Mouse (Mus musculus) left cerebral cortex, adult 9 months (tissue): ENCODE data around the gene Uvrag.
A peak's percentile ranks its signal among the peaks of the same experiment; 100 is the strongest.

Source experiments
- DNase-seq, 2 experiments: peaks; one replicate each; pipeline ENCODE4 v3.0.0; 2022; ENCODE audit warnings: low spot score in 2 of 2

The Uvrag gene

GRCm38 (mm10) chr7:99139841-99140491 lies 975 bp downstream of the Uvrag start:
- DNase-seq, result peak in 1 of 2 experiments; percentile 27

GRCm38 (mm10) chr7:99137541-99137940 lies 3.4 kb downstream of the Uvrag start:
- DNase-seq, result no peak

- no peak for DNase-seq
These were observed 4.2 kb downstream of the Uvrag start for GRCm38 (mm10) chr7:99136789-99137188.

- DNase-seq, result no peak
These were observed 7.0 kb downstream of the Uvrag start for GRCm38 (mm10) chr7:99133811-99134402.

GRCm38 (mm10) chr7:99132597-99132996 lies 8.3 kb downstream of the Uvrag start:
- DNase-seq, result no peak

GRCm38 (mm10) chr7:99131819-99132353 lies 9.1 kb downstream of the Uvrag start:
- DNase-seq, result no peak

GRCm38 (mm10) chr7:99128965-99129364 lies 12.0 kb downstream of the Uvrag start:
- no peak for DNase-seq

GRCm38 (mm10) chr7:99128020-99128950 lies 12.7 kb downstream of the Uvrag start:
- no peak for DNase-seq

- DNase-seq, result no peak
These were observed 14.9 kb downstream of the Uvrag start for GRCm38 (mm10) chr7:99126057-99126456.

- no peak for DNase-seq
These were observed 18.3 kb downstream of the Uvrag start for GRCm38 (mm10) chr7:99122651-99123050.

GRCm38 (mm10) chr7:99120865-99121521 lies 19.9 kb downstream of the Uvrag start:
- DNase-seq, result no peak

- DNase-seq, result no peak
These were observed 20.9 kb downstream of the Uvrag start for GRCm38 (mm10) chr7:99120082-99120481.

- no peak for DNase-seq
These were observed 24.2 kb downstream of the Uvrag start for GRCm38 (mm10) chr7:99116781-99117180.

GRCm38 (mm10) chr7:99114006-99114726 lies 26.8 kb downstream of the Uvrag start:
- no peak for DNase-seq

GRCm38 (mm10) chr7:99107566-99107965 lies 33.4 kb downstream of the Uvrag start:
- no peak for DNase-seq

GRCm38 (mm10) chr7:99106714-99107270 lies 34.1 kb downstream of the Uvrag start:
- DNase-seq, result no peak

GRCm38 (mm10) chr7:99101767-99102593 lies 39.0 kb downstream of the Uvrag start:
- DNase-seq, result no peak

- DNase-seq, result no peak
These were observed 39.9 kb downstream of the Uvrag start for GRCm38 (mm10) chr7:99101076-99101475.

- no peak for DNase-seq
These were observed 40.4 kb downstream of the Uvrag start for GRCm38 (mm10) chr7:99100573-99100972.

GRCm38 (mm10) chr7:99100087-99100486 lies 40.9 kb downstream of the Uvrag start:
- no peak for DNase-seq
